Mouse (Mus musculus) erythroblast, adult 5-6 weeks (primary cell): ENCODE data around the gene Hsp90ab1. TPM values are rescaled to one million over a fixed set of nuclear protein-coding genes. Genes with fewer than 3 reads are reported as not detected.

Experiments
- ATAC-seq: replicated peaks from 2 replicates; pipeline ENCODE4 v1.8.0; 2016; ENCODE audit warnings: moderate number of reproducible peaks, mild to moderate bottlenecking, moderate TSS enrichment, inconsistent platforms; ENCODE audit not compliant: poor library complexity, low FRiP score, severe bottlenecking
- total RNA-seq, 2 experiments: library from RNA; stranded (forward) in 1 of 2; stranded (reverse) in 1 of 2; fragments of 150-400 nt in 1 of 2; fragments of 200-764, 138-1000 nt in 1 of 2; gene quantifications; 2 replicates each; pipeline versions ENCODE4 v1.2.3 to v1.2.4; 2015 to 2017; ENCODE audit warnings: low replicate concordance in 2 of 2

Hsp90ab1 gene
- total RNA-seq (2015; ENCODE audit: low replicate concordance) = 192 and 222 TPM in 2 replicates
- 246 and 293 TPM in 2 replicates for total RNA-seq (2017; ENCODE audit: low replicate concordance)

GRCm38 (mm10) chr17:45573087-45573779 lies at the start of gene Hsp90ab1:
Gene Hsp90ab1, minus strand, starts transcription at chr17:45573271.
- ATAC-seq = peak; percentile 85

- no peak for ATAC-seq
Observed at GRCm38 (mm10) chr17:45619386-45620256, 46.5 kb upstream of the Hsp90ab1 start.

DNA sequence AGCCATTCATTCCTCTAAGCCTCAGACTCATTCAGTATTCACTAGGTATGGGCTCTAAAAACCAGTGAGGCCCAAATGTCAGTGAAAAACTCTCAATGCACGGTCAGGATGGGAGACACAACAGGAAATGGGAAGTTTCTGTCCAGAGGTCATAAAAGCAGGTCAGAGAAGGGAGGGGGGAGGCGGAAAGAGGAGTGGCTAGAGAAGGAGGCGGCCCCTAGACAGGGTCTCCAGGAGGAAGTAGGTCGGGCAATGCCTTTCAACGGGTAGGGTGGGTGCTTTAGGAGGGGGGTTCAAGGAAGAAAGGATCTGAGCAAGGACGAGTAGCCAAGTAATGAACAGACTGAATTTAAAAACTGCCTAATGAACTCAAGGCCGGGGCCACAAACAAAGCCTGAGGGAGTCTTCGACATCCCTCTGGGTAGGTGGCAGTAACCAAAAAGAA lies 45.9 kb upstream of the Hsp90ab1 start:
- no peak for ATAC-seq

DNA sequence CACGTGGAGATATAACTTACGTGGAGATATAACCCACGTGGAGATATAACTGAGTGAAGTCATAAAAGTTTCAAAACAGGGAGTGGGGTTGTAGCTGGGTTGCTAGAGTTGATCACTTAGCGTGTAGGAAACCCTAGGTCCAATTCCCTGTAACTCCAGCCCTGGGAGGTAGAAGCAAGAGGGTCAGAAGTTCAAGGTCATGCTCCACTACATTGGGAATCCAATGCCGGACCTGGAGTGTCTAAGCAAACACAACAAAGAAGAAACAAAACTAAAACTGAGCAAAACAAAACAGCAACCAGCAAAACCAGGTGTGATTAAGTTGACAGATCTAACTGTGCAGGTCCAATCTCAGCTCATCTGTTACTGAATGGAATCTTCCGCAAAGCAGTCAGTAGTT lies 44.6 kb upstream of the Hsp90ab1 start:
- no peak for ATAC-seq

GRCm38 (mm10) chr17:45616679-45617078 lies 43.6 kb upstream of the Hsp90ab1 start:
- no peak for ATAC-seq

- ATAC-seq = no peak
Observed at GRCm38 (mm10) chr17:45616046-45616650, 43.1 kb upstream of the Hsp90ab1 start.

- no peak for ATAC-seq
Observed at GRCm38 (mm10) chr17:45612921-45613320, 39.9 kb upstream of the Hsp90ab1 start.

DNA sequence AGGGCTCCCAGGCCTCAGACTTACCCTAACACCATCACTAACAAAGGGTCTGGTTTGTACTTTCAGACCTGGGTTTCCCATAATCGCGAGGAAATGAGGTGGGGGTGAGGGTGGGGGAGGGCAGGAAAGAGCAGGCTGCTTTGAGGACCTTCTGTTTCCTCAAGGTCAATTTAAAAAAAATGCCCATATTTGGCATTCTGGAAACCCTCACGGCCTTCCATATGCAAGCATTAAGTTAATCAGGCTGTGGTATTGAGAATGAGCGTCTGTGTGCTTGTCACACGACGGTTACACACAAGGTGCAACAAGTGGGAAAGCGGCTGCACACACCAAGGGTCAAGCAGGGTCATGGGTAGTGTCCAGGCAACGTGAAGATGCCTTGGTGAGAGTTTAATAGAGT lies 38.9 kb upstream of the Hsp90ab1 start:
- ATAC-seq = no peak

GRCm38 (mm10) chr17:45610144-45610866 lies 37.2 kb upstream of the Hsp90ab1 start:
- ATAC-seq = no peak

- ATAC-seq = no peak
Observed at GRCm38 (mm10) chr17:45608396-45608795, 35.3 kb upstream of the Hsp90ab1 start.

DNA sequence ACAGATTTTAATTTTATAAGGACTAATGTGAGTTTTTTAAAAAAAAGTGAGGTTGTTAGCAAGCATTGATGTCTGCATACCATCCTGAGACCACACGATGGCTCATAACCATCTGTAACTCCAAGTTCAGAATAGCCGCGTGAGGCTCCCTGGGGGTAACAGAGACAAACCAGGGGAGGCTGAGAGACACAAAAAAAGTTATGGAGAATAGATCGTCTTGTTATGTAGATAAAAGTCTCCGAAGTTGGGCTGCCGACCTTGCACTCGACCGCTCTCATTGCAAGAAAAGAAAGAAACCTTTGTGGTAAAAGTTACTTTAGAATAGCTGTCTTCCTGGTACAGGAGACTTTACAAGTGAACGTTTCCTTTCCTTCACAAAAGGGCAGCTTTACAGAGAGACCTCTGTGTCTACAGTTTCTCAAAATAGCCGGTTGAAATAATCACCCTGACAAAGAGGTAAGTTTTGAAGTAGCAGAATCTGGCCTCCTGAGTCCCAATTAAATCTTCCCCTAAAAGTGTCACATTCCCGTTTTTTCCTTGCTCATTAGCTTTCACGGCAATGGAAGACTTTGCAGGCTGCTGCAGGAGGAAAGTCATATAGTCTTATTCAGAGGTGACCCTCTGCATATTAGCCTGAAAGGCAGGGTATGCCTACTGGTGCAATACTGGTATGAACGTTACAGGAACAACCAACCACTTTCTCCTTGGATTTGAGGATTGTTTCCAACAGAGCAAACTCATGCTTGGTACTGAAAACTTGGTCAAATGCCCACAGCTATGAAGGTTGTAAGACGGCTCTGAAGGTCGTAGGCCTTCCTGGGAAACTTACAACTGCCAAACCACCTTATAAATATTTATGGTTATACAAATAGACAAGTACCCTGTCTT lies 34.2 kb upstream of the Hsp90ab1 start:
- no peak for ATAC-seq

- no peak for ATAC-seq
Observed at GRCm38 (mm10) chr17:45602984-45603383, 29.9 kb upstream of the Hsp90ab1 start.

DNA sequence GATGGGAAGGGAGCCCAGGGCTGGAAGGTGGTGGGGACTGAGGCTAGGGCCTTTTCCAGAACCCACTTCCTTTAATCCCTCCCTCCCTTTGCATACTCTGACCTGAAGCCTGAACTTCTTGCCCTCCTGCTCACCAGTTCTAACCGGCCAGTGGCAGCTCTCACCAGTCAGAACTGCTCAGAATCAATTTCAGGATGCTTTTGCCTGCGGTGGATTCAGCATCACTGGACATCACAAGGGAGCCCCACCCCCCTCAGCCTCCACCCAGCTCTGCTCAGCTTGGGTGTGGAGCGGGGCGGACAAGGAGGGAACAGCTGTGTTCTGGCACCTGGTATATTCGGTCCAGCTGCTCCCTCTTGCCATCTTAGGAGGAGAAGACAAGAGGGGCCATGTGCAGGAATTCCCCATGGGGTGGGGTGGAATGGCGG lies 28.8 kb upstream of the Hsp90ab1 start, which contains the start of gene Mymx:
Mymx (minus strand) TSS at position 226 of the 428 bp plus-strand sequence.
- no peak for ATAC-seq

DNA sequence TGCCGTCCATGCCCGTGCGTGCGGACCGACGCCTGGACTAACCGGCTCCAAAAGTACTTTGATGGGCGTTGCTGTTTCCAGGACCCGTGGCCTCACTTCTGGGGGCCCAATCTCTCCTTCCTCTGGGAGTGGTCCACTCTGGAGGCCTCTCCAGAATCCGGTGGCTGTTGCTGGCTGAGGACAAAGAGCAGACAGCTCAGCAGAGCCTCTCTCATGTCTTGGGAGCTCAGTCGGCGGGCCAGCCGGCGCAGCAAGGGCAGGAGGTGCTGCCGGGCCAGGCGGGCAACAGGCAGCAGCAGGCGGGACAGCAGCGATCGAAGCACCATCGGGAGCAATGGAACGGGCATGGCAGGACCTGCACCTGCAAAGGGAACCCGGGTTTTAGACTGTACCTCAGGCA lies 28.3 kb upstream of the Hsp90ab1 start:
- ATAC-seq = no peak

GRCm38 (mm10) chr17:45600267-45600666 lies 27.2 kb upstream of the Hsp90ab1 start:
- no peak for ATAC-seq

DNA sequence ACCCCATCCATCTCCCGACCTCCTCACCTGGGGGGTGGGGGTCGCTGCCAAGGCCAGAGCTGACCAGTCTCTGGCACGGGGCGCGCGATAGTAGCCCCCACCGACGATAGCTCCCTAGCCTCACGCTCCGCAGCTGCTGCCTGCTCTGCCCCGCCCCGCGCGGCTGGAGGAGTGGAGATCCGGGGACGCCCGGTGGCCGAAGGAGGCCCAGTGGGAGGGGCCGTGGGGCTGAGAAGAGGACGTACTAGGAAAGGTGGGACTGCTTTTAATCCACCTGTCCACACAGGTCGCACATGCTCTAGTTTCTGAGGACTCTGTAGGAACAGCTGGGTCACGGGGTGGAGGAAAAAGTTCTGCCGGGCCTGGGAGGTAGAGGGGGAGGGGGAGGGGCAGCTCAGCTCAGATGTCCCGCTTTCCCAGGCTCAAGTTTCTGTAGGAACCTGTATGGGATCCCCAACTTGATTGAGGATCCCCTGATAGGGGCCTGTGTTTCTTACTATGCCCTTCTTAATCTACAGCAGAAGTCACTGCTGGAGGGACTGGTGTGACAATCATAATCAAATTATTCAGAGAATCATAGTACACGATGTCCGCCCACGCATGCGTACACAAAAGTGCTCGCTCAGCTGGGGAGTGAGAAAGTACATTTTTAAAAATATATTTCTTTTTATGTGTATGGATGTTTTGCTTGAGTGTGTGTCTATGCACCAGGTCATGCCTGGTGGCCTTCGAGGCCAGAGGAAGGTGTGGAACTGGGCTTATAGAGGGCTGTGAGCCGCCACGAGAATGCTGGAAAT lies 26.6 kb upstream of the Hsp90ab1 start, which contains the start of gene Slc29a1:
Slc29a1 (minus strand) TSS at position 161 of the 797 bp plus-strand sequence.
- no peak for ATAC-seq

DNA sequence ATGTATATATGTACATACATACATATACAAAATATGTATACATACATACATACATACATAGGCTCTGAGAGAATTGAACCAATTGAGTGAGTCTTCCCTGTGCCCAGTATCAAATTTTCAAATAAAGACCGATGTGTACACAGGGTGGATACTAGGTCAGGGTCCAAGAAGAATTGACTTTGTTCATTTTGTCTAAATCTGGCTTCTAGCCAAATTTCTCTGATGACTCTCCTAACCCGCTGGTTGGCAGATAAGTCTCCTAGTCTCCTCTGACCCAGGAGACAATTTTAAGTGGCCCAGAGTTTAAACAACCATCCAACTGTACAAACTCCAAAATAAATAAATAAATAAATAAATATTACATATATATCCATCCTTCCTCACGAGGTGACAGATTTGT lies 25.8 kb upstream of the Hsp90ab1 start:
- no peak for ATAC-seq

DNA sequence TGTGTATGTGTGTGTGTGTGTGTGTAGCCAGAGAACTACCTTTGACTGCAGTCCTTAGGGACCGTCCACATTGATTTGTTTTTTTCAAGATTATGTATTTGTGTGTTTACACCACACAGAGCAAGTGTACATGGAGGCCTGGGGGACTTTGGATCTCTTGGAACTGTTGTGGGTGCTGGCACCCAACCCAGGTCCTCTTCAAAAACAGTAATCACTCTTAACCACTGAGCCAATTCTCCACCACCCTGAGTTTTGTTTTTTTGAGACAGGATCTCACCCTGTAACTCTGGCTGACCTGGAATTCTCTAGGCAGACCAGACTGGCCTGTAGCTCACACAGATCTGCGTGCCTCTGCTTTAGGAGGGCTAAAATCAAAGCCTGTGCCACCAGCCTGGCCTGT lies 25.3 kb upstream of the Hsp90ab1 start:
- ATAC-seq = no peak
